Mouse (Mus musculus) adrenal gland, postnatal 25 days (tissue): ENCODE data around the gene Eps8. TPM values are rescaled to one million over a fixed set of nuclear protein-coding genes. Genes with fewer than 3 reads are reported as not detected.
A peak's percentile ranks its signal among the peaks of the same experiment; 100 is the strongest.

Source experiments
- DNase-seq: peaks from one replicate; pipeline ENCODE4 v3.0.0; 2021; ENCODE audit warnings: mixed read lengths
- total RNA-seq: library from RNA; stranded (reverse); gene quantifications from 2 replicates; pipeline ENCODE4 v1.2.3, GENCODE M21; 2021

The Eps8 gene
- total RNA-seq, 1 experiment from 2014 or later, result 44.1 TPM

- DNase-seq, result no peak
Observed at GRCm38 (mm10) chr6:137569071-137569470, 85.6 kb downstream of the Eps8 start.

- no peak for DNase-seq
Observed at GRCm38 (mm10) chr6:137565890-137566289, 88.8 kb downstream of the Eps8 start.

- DNase-seq, result no peak
Observed at GRCm38 (mm10) chr6:137565454-137565853, 89.2 kb downstream of the Eps8 start.

- DNase-seq, result no peak
Observed at GRCm38 (mm10) chr6:137560358-137560859, 94.3 kb downstream of the Eps8 start.

GRCm38 (mm10) chr6:137558840-137559239 is 95.8 kb downstream of the Eps8 start:
- DNase-seq, result peak; percentile 65

- DNase-seq, result no peak
Observed at GRCm38 (mm10) chr6:137557671-137558070, 97.0 kb downstream of the Eps8 start.

GRCm38 (mm10) chr6:137557159-137557558 is 97.5 kb downstream of the Eps8 start:
- DNase-seq, result no peak

- no peak for DNase-seq
Observed at GRCm38 (mm10) chr6:137556636-137557035, 98.0 kb downstream of the Eps8 start.

GRCm38 (mm10) chr6:137550181-137550580 is 104.5 kb downstream of the Eps8 start:
- no peak for DNase-seq

GRCm38 (mm10) chr6:137548613-137549012 is 106.1 kb downstream of the Eps8 start:
- no peak for DNase-seq

- DNase-seq, result no peak
Observed at GRCm38 (mm10) chr6:137547555-137547954, 107.1 kb downstream of the Eps8 start.

- DNase-seq, result no peak
Observed at GRCm38 (mm10) chr6:137546101-137546500, 108.6 kb downstream of the Eps8 start.

- no peak for DNase-seq
Observed at GRCm38 (mm10) chr6:137545341-137545740, 109.3 kb downstream of the Eps8 start.

- no peak for DNase-seq
Observed at GRCm38 (mm10) chr6:137542231-137543152, 112.2 kb downstream of the Eps8 start.

- DNase-seq, result no peak
Observed at GRCm38 (mm10) chr6:137541216-137542176, 113.2 kb downstream of the Eps8 start.

GRCm38 (mm10) chr6:137540800-137541199 is 113.9 kb downstream of the Eps8 start:
- no peak for DNase-seq

- DNase-seq, result no peak
Observed at GRCm38 (mm10) chr6:137540346-137540745, 114.3 kb downstream of the Eps8 start.

- DNase-seq, result no peak
Observed at GRCm38 (mm10) chr6:137539219-137539618, 115.5 kb downstream of the Eps8 start.

- DNase-seq, result no peak
Observed at GRCm38 (mm10) chr6:137532758-137533157, 121.9 kb downstream of the Eps8 start.

GRCm38 (mm10) chr6:137525769-137526168 is 128.9 kb downstream of the Eps8 start:
- no peak for DNase-seq

- no peak for DNase-seq
Observed at GRCm38 (mm10) chr6:137520343-137520704, 134.4 kb downstream of the Eps8 start.

- DNase-seq, result no peak
Observed at GRCm38 (mm10) chr6:137519529-137520342, 134.9 kb downstream of the Eps8 start.
